ENCODE assay signal across 13 mouse cellular contexts in the genomic region with DNA sequence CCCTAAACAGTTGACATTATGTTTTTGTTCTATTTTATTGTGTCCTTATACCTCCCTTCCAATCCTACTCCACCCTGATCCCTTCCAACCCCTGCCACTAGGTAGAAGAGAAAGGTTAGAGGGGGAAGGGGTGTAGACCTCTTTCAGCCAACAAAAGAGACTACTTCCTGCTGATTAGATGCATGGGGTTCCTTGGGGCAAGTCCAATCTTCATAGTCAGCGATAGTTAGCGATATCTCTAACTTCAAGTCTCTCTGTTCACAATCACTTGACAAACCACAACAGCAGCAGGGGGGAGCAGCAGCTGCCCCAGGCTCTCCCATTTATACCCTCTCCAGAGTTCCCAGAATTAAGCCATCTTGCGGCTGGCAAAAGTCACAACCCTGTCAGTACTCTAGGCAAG. TPM values are rescaled to one million over a fixed set of nuclear protein-coding genes. Genes with fewer than 3 reads are reported as not detected.
A peak's percentile ranks its signal among the peaks of the same experiment; 100 is the strongest.
DNase-seq lines count a peak whose midpoint lies in the region; ATAC-seq and TF ChIP-seq lines count a peak whose summit lies in the region.
"Had no signal": no experiment of that assay in that cellular context is flagged by ENCODE, and none has a peak within 500 bp of the region (broad histone marks: within the 10 kb centered on the region; RNA-seq: fewer than 3 reads in every experiment).

No protein-coding gene starts in this region.

- H3K4me1 ChIP-seq in liver, embryonic 13.5 days (replicated peaks): peaks cover 68% of the 10 kb centered on the region
- H3K4me1 ChIP-seq in thymus, adult 2 months (replicated peaks; ENCODE audit: control insufficient read depth, insufficient read depth, low read length): peaks cover 24% of the 10 kb centered on the region

- no peaks in the 10 kb centered on the region for H3K27me3 ChIP-seq in liver, embryonic 13.5 days
- H3K27me3 ChIP-seq in thymus, adult 2 months (ENCODE audit: control insufficient read depth, insufficient read depth, low read length): no peaks in the 10 kb centered on the region
- H3K27me3 ChIP-seq: midbrain, embryonic 13.5 days had no signal

- 0 out of 2 replicates have a peak overlapping the region, but pooled peaks have one; percentile 80 for H3K4me2 ChIP-seq in liver, embryonic 13.5 days
- H3K4me2 ChIP-seq: midbrain, embryonic 13.5 days had no signal

- H3K9me3 ChIP-seq in liver, embryonic 13.5 days (replicated peaks): peaks cover 4% of the 10 kb centered on the region; the same call in 1 of the 2 replicates
- H3K9me3 ChIP-seq: midbrain, embryonic 13.5 days had no signal

- peaks cover 10% of the 10 kb centered on the region for H3K36me3 ChIP-seq in liver, embryonic 13.5 days
- H3K36me3 ChIP-seq in thymus, adult 2 months (ENCODE audit: control insufficient read depth, insufficient read depth, low read length): no peaks in the 10 kb centered on the region
- H3K36me3 ChIP-seq: midbrain, embryonic 13.5 days had no signal

- no peak overlapping the region for H3K4me3 ChIP-seq in liver, embryonic 13.5 days (replicated peaks)
- no peak overlapping the region for H3K4me3 ChIP-seq in thymus, adult 2 months (ENCODE audit: control insufficient read depth, insufficient read depth, low read length)
- H3K4me3 ChIP-seq: midbrain, embryonic 13.5 days had no signal

- 13% methylated on average over 3 of the region's 3 CpGs for WGBS in liver, embryonic 13.5 days (ENCODE audit: insufficient replicate concordance)
- WGBS in thymus, adult 2 months: 42% methylated on average over 3 of the region's 3 CpGs

- TF ChIP-seq POLR2A in thymus, adult 2 months (IDR thresholded peaks at IDR 0.05; ENCODE audit: control insufficient read depth, extremely low read depth, insufficient read depth, low read length, poor library complexity): no peak

- TF ChIP-seq CTCF in thymus, adult 2 months (IDR thresholded peaks at IDR 0.05; ENCODE audit: borderline replicate concordance, control insufficient read depth, extremely low read depth, insufficient read depth, low read length, poor library complexity): no peak

- DNase-seq in cerebellum, adult 9-11 months: peak; percentile 45
- DNase-seq in cerebellum, adult 8-10 months: no peak
- DNase-seq in 416B (ENCODE audit: low read depth) (peak; percentile 66), ZHBTc4 (ENCODE audit: low read depth, low spot score) (peak; percentile 55)
- peak; percentile 14 for DNase-seq in liver, embryonic 13.5 days
- no peak for DNase-seq in thymus, postnatal 14 days
- no peak for DNase-seq in thymus, adult 2 months
- DNase-seq in neural tube, embryonic 10.5 days (ENCODE audit: extremely low spot score, low spot score): no peak
- DNase-seq: cerebellum, adult 11-12 months; heart, postnatal 10 days had no signal

- no peak for ATAC-seq in liver, embryonic 13.5 days (ENCODE audit: low read depth)
- ATAC-seq: hindbrain, postnatal 0 days; lung, postnatal 0 days; midbrain, embryonic 13.5 days had no signal

- H3K9ac ChIP-seq in liver, embryonic 13.5 days: peak overlapping the region; percentile 40
- H3K9ac ChIP-seq: midbrain, embryonic 13.5 days had no signal

- peak overlapping the region; percentile 99 for H3K27ac ChIP-seq in liver, embryonic 13.5 days
- H3K27ac ChIP-seq in thymus, adult 2 months (ENCODE audit: control insufficient read depth, insufficient read depth, low read length): no peak overlapping the region
- H3K27ac ChIP-seq: hindbrain, postnatal 0 days; midbrain, embryonic 13.5 days had no signal

RNA-seq across cellular contexts. Expression of a gene that starts 2.3 kb away (rescaled TPM):
- 19.7 and 23.2 TPM in 2 replicates for polyA plus RNA-seq in liver, embryonic 13.5 days (2015; fragmentation: Nextera tagmentation; extraction: Ambion mirVana)
- 75.6 and 84.8 TPM in 2 replicates for polyA plus RNA-seq in thymus, adult 2 months (2012; rRNA removed)

Comparison
In these comparisons a context has a peak if more than half of its experiments do, and no peak if none do; other contexts are left out.
1. DNase-seq: peak in cerebellum, adult 9-11 months (single experiment), 416B (single experiment), ZHBTc4 (single experiment) and liver, embryonic 13.5 days (single experiment); none in cerebellum, adult 8-10 months (single experiment), thymus, postnatal 14 days (single experiment), thymus, adult 2 months (single experiment) and neural tube, embryonic 10.5 days (single experiment).